Mouse (Mus musculus) hindbrain, embryonic 10.5 days (tissue): ENCODE results near the gene Eci2. TPM values are rescaled to one million over a fixed set of nuclear protein-coding genes. Genes with fewer than 3 reads are reported as not detected.

ENCODE experiments used
- DNase-seq: peaks from one replicate; pipeline ENCODE4 v3.0.0-alpha.2; 2017; ENCODE audit warnings: low spot score
- H3K27ac ChIP-seq: fragments of 300-500 bp; sonication (generic); 2 replicates; pipeline ENCODE4 v1.5.1; 2016; ENCODE audit warnings: mild to moderate bottlenecking, moderate library complexity
- H3K27me3 ChIP-seq: fragments of 300-500 bp; sonication (generic); 2 replicates; pipeline ENCODE4 v1.6.1; 2016; ENCODE audit warnings: mild to moderate bottlenecking; ENCODE audit not compliant: poor library complexity, insufficient read depth, severe bottlenecking
- H3K36me3 ChIP-seq: fragments of 300-500 bp; sonication (generic); 2 replicates; pipeline ENCODE4 v1.6.1; 2016; ENCODE audit warnings: mild to moderate bottlenecking, moderate library complexity
- H3K4me1 ChIP-seq: fragments of 300-500 bp; sonication (generic); replicated peaks from 2 replicates; pipeline ENCODE4 v1.6.1; 2016; ENCODE audit warnings: mild to moderate bottlenecking
- H3K4me3 ChIP-seq: fragments of 300-500 bp; sonication (generic); 2 replicates; pipeline ENCODE4 v1.5.1; 2016; ENCODE audit warnings: mild to moderate bottlenecking, moderate library complexity
- H3K9me3 ChIP-seq: fragments of 300-500 bp; sonication (generic); 2 replicates; pipeline ENCODE4 v1.6.1; 2016; ENCODE audit warnings: mild to moderate bottlenecking, moderate library complexity
- WGBS: fragments of 180-500 bp; shearing (Covaris S2); methylation state at CpG from one replicate; pipeline ENCODE4 v1.1.7; 2016; 5-methylcytosine and 5-hydroxymethylcytosine counted together
- polyA plus RNA-seq: library from polyadenylated mRNA; unstranded; fragments of >200 nt; fragmentation: Nextera tagmentation; extraction: Ambion mirVana; gene quantifications from 2 replicates; pipeline ENCODE4 v1.2.1, GENCODE M21; 2016

Eci2 gene
- polyA plus RNA-seq, 1 experiment from 2014 or later, result 103 TPM

GRCm38 (mm10) chr13:34934931-34935644, 91.8 kb downstream of the Eci2 start:
- WGBS, result 85% methylated on average over 10 of the region's 10 CpGs
- Histone ChIP-seq H3K4me3 (no peak overlapping the region), H3K27me3 (no peaks in the 10 kb centered on the region), H3K4me1 (no peaks in the 10 kb centered on the region), H3K27ac (no peak overlapping the region), H3K9me3 (no peaks in the 10 kb centered on the region), H3K36me3 (no peaks in the 10 kb centered on the region)
- no peak for DNase-seq

Other genes starting within 250 kb of the Eci2 start
- 44.9 and 71.1 TPM in 2 replicates for gene Prpf4b, start 151.8 kb downstream of the Eci2 start, polyA plus RNA-seq
- gene Fam217a, start 102.8 kb downstream of the Eci2 start, polyA plus RNA-seq, result 1.3 and 1.4 TPM in 2 replicates
- gene 4933417A18Rik, start 102.7 kb downstream of the Eci2 start, polyA plus RNA-seq, result not detected in 2 replicates
- 0.27 and 0.60 TPM in 2 replicates for gene Eci3, start 63.3 kb downstream of the Eci2 start, polyA plus RNA-seq